Mouse (Mus musculus) kidney, embryonic 15.5 days (tissue): ENCODE results near the gene Lgr6. TPM values are rescaled to one million over a fixed set of nuclear protein-coding genes. Genes with fewer than 3 reads are reported as not detected.

Source experiments
- ATAC-seq: fragments of 200-750 bp; cut with Nextera tagmentation; replicated peaks from 2 replicates; pipeline ENCODE4 v1.8.0; 2017; ENCODE audit warnings: moderate TSS enrichment; ENCODE audit not compliant: low FRiP score
- H3K27ac ChIP-seq: fragments of 300-500 bp; sonication (generic); 2 replicates; pipeline ENCODE4 v1.5.1; 2015; ENCODE audit warnings: mild to moderate bottlenecking, inconsistent platforms
- H3K27me3 ChIP-seq: fragments of 300-500 bp; sonication (generic); 2 replicates; pipeline ENCODE4 v1.6.1; 2015; ENCODE audit warnings: inconsistent platforms
- H3K36me3 ChIP-seq: fragments of 300-500 bp; sonication (generic); 2 replicates; pipeline ENCODE4 v1.6.1; 2015; ENCODE audit warnings: inconsistent platforms
- H3K4me1 ChIP-seq: fragments of 300-500 bp; sonication (generic); 2 replicates; pipeline ENCODE4 v1.6.1; 2015; ENCODE audit warnings: inconsistent platforms
- H3K4me2 ChIP-seq: fragments of 300-500 bp; sonication (generic); 2 replicates; pipeline ENCODE4 v1.6.1; 2015; ENCODE audit warnings: moderate library complexity, mild to moderate bottlenecking, inconsistent platforms
- H3K4me3 ChIP-seq: fragments of 300-500 bp; sonication (generic); replicated peaks from 2 replicates; pipeline ENCODE4 v1.5.1; 2015; ENCODE audit warnings: mild to moderate bottlenecking, inconsistent platforms
- H3K9ac ChIP-seq: fragments of 300-500 bp; sonication (generic); 2 replicates; pipeline ENCODE4 v1.6.1; 2015; ENCODE audit warnings: mild to moderate bottlenecking, inconsistent platforms
- H3K9me3 ChIP-seq: fragments of 300-500 bp; sonication (generic); replicated peaks from 2 replicates; pipeline ENCODE4 v1.6.1; 2016; ENCODE audit warnings: inconsistent platforms
- WGBS: fragments of 180-500 bp; shearing (Covaris S2); methylation state at CpG from one replicate; pipeline ENCODE4 v1.1.7; 2015; ENCODE audit warnings: mixed read lengths; 5-methylcytosine and 5-hydroxymethylcytosine counted together
- polyA plus RNA-seq: library from polyadenylated mRNA; unstranded; fragments of >200 nt; fragmentation: Nextera tagmentation; extraction: Ambion mirVana; gene quantifications from 2 replicates; pipeline ENCODE4 v1.2.1, GENCODE M21; 2015

The Lgr6 gene
- polyA plus RNA-seq, 1 experiment from 2014 or later = 1.1 TPM

- Histone ChIP-seq H3K4me3 (no peak overlapping the region), H3K9ac (no peak overlapping the region), H3K27ac (no peak overlapping the region), H3K36me3 (no peaks in the 10 kb centered on the region), H3K4me1 (peaks cover 41% of the 10 kb centered on the region), H3K4me2 (no peak overlapping the region), H3K9me3 (no peaks in the 10 kb centered on the region), H3K27me3 (peaks cover 66% of the 10 kb centered on the region)
- 77% methylated on average over 5 of the region's 5 CpGs for WGBS
- ATAC-seq = no peak
Observed at GRCm38 (mm10) chr1:135021936-135022335, 83.1 kb downstream of the Lgr6 start.

GRCm38 (mm10) chr1:135020970-135021369 lies 84.1 kb downstream of the Lgr6 start:
- Histone ChIP-seq H3K9ac (no peak overlapping the region), H3K27me3 (peaks cover 66% of the 10 kb centered on the region), H3K4me2 (0 out of 2 replicates have a peak overlapping the region, but pooled peaks have one; percentile 1), H3K9me3 (no peaks in the 10 kb centered on the region), H3K36me3 (no peaks in the 10 kb centered on the region), H3K4me3 (no peak overlapping the region), H3K4me1 (peaks cover 41% of the 10 kb centered on the region), H3K27ac (peak overlapping the region; percentile 65)
- ATAC-seq = no peak; the same call in 1 of the 2 replicates
- WGBS = 14% methylated on average over 5 of the region's 5 CpGs

- no peak for ATAC-seq
- H3K4me2 ChIP-seq = no peak overlapping the region
Observed at GRCm38 (mm10) chr1:135020281-135020940, 84.7 kb downstream of the Lgr6 start.

GRCm38 (mm10) chr1:135019775-135020167 lies 85.3 kb downstream of the Lgr6 start:
- no peaks in the 10 kb centered on the region for H3K9me3 ChIP-seq
- no peak overlapping the region for H3K4me2 ChIP-seq
- H3K4me1 ChIP-seq = peaks cover 53% of the 10 kb centered on the region
- H3K27me3 ChIP-seq = peaks cover 58% of the 10 kb centered on the region
- H3K9ac ChIP-seq = no peak overlapping the region
- H3K36me3 ChIP-seq = no peaks in the 10 kb centered on the region
- WGBS = 51% methylated on average over 4 of the region's 4 CpGs
- ATAC-seq = no peak
- no peak overlapping the region for H3K4me3 ChIP-seq
- H3K27ac ChIP-seq = no peak overlapping the region

More at GRCm38 (mm10) chr1:135020281-135020940, 84.7 kb downstream of the Lgr6 start:
- peaks cover 60% of the 10 kb centered on the region for H3K27me3 ChIP-seq
- peaks cover 47% of the 10 kb centered on the region for H3K4me1 ChIP-seq
- H3K9me3 ChIP-seq = no peaks in the 10 kb centered on the region
- no peak overlapping the region for H3K4me3 ChIP-seq
- no peaks in the 10 kb centered on the region for H3K36me3 ChIP-seq
- WGBS = 68% methylated on average over 5 of the region's 5 CpGs
- peak overlapping the region; percentile 65 for H3K27ac ChIP-seq
- no peak overlapping the region for H3K9ac ChIP-seq

GRCm38 (mm10) chr1:135019087-135019774 lies 85.8 kb downstream of the Lgr6 start:
- Histone ChIP-seq H3K4me1 (peaks cover 53% of the 10 kb centered on the region), H3K4me2 (peak overlapping the region; percentile 17; the same call in 1 of the 2 replicates), H3K9ac (no peak overlapping the region), H3K27ac (no peak overlapping the region), H3K36me3 (no peaks in the 10 kb centered on the region), H3K9me3 (no peaks in the 10 kb centered on the region), H3K27me3 (peaks cover 56% of the 10 kb centered on the region), H3K4me3 (no peak overlapping the region)
- ATAC-seq = peak; percentile 16; the same call in 1 of the 2 replicates
- WGBS = 8% methylated on average over 13 of the region's 13 CpGs

GRCm38 (mm10) chr1:135017656-135018015 lies 87.4 kb downstream of the Lgr6 start:
- no peak overlapping the region for H3K27ac ChIP-seq
- 77% methylated on average over 2 of the region's 2 CpGs for WGBS
- no peaks in the 10 kb centered on the region for H3K9me3 ChIP-seq
- H3K9ac ChIP-seq = no peak overlapping the region
- H3K36me3 ChIP-seq = no peaks in the 10 kb centered on the region
- no peak for ATAC-seq
- H3K27me3 ChIP-seq = peaks cover 65% of the 10 kb centered on the region
- H3K4me3 ChIP-seq = no peak overlapping the region
- H3K4me2 ChIP-seq = no peak overlapping the region
- peaks cover 53% of the 10 kb centered on the region for H3K4me1 ChIP-seq

GRCm38 (mm10) chr1:135016907-135017655 lies 88.0 kb downstream of the Lgr6 start:
- ATAC-seq = no peak; the same call in 1 of the 2 replicates
- Histone ChIP-seq H3K36me3 (no peaks in the 10 kb centered on the region), H3K4me1 (peaks cover 51% of the 10 kb centered on the region), H3K9me3 (no peaks in the 10 kb centered on the region), H3K27ac (no peak overlapping the region), H3K27me3 (peaks cover 66% of the 10 kb centered on the region), H3K4me3 (no peak overlapping the region), H3K4me2 (no peak overlapping the region), H3K9ac (no peak overlapping the region)
- WGBS = 65% methylated on average over 10 of the region's 10 CpGs

GRCm38 (mm10) chr1:135014921-135015445 lies 90.1 kb downstream of the Lgr6 start:
- Histone ChIP-seq H3K4me1 (peaks cover 30% of the 10 kb centered on the region), H3K27me3 (peaks cover 72% of the 10 kb centered on the region), H3K4me3 (no peak overlapping the region), H3K36me3 (no peaks in the 10 kb centered on the region), H3K27ac (no peak overlapping the region), H3K9me3 (no peaks in the 10 kb centered on the region), H3K9ac (no peak overlapping the region), H3K4me2 (no peak overlapping the region)
- WGBS = 23% methylated on average over 10 of the region's 10 CpGs
- no peak for ATAC-seq

GRCm38 (mm10) chr1:135012472-135012871 lies 92.6 kb downstream of the Lgr6 start:
- Histone ChIP-seq H3K4me2 (no peak overlapping the region), H3K9me3 (no peaks in the 10 kb centered on the region), H3K36me3 (no peaks in the 10 kb centered on the region), H3K27me3 (peaks cover 52% of the 10 kb centered on the region), H3K9ac (no peak overlapping the region), H3K4me3 (no peak overlapping the region), H3K4me1 (peaks cover 12% of the 10 kb centered on the region), H3K27ac (no peak overlapping the region)
- ATAC-seq = no peak
- 78% methylated on average over 9 of the region's 9 CpGs for WGBS

GRCm38 (mm10) chr1:135011912-135012311 lies 93.2 kb downstream of the Lgr6 start:
- WGBS = 92% methylated on average over 5 of the region's 5 CpGs
- peaks cover 12% of the 10 kb centered on the region for H3K4me1 ChIP-seq
- H3K4me2 ChIP-seq = no peak overlapping the region
- H3K4me3 ChIP-seq = no peak overlapping the region
- H3K36me3 ChIP-seq = no peaks in the 10 kb centered on the region
- H3K9me3 ChIP-seq = no peaks in the 10 kb centered on the region
- no peak overlapping the region for H3K27ac ChIP-seq
- peaks cover 47% of the 10 kb centered on the region for H3K27me3 ChIP-seq
- ATAC-seq = no peak
- H3K9ac ChIP-seq = no peak overlapping the region

GRCm38 (mm10) chr1:135009833-135010232 lies 95.2 kb downstream of the Lgr6 start:
- peaks cover under 1% of the 10 kb centered on the region for H3K4me1 ChIP-seq
- H3K27me3 ChIP-seq = peaks cover 47% of the 10 kb centered on the region
- H3K9me3 ChIP-seq = no peaks in the 10 kb centered on the region
- no peak overlapping the region for H3K27ac ChIP-seq
- WGBS = 84% methylated on average over 3 of the region's 3 CpGs
- H3K36me3 ChIP-seq = no peaks in the 10 kb centered on the region
- no peak overlapping the region for H3K4me2 ChIP-seq
- no peak overlapping the region for H3K9ac ChIP-seq
- H3K4me3 ChIP-seq = no peak overlapping the region
- ATAC-seq = no peak

GRCm38 (mm10) chr1:135005696-135006095 lies 99.4 kb downstream of the Lgr6 start:
- no peak for ATAC-seq
- H3K4me1 ChIP-seq = no peaks in the 10 kb centered on the region
- WGBS = 41% methylated on average over 7 of the region's 7 CpGs
- no peak overlapping the region for H3K27ac ChIP-seq
- no peak overlapping the region for H3K4me2 ChIP-seq
- H3K9ac ChIP-seq = no peak overlapping the region
- peaks cover 12% of the 10 kb centered on the region for H3K27me3 ChIP-seq
- H3K36me3 ChIP-seq = no peaks in the 10 kb centered on the region
- no peaks in the 10 kb centered on the region for H3K9me3 ChIP-seq
- no peak overlapping the region for H3K4me3 ChIP-seq
